Mouse (Mus musculus): Measurements from ENCODE around the gene Ints12. TPM values are rescaled to one million over a fixed set of nuclear protein-coding genes. Genes with fewer than 3 reads are reported as not detected.

Gene Ints12
- 25.7 TPM for polyA plus RNA-seq (2021)

DNA sequence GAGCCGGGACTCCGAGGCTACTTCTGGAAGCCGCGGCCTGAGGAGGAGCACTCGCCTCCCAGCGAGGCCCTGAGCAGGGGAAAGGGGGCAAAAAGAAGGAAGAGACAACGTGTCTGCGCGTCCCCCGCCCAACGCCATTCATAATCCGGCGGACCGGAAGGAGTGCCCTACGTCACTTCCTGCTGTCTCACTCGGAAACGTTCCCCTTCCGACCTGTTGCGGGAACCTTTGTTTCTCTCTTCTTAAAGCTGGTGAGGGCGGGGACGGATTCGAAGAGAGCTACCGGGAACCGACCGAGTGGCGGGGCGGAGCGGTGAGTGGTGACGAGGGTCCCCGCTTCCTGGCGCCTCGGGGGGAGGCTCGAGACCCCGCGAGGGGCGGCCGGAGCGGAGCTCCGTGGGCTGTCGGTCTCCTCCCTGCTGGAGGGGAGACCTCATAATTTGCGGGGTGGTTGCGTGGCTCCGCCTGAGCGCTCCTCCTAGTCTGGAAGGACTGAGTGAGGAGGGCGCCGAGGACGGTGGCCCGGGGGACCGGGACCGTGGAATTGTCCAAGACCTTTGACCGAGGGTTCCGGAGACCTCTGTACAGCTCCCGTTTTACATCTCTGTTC is at the start of gene Ints12, which contains the start of gene Gstcd:
Ints12 (plus strand) TSS at position 177 of the 610 bp plus-strand sequence.
Gstcd (minus strand) TSS at position 370 of the 610 bp plus-strand sequence.
- DNase-seq (ENCODE audit: low read depth, low spot score), result peak; percentile 93
- POLR2A ChIA-PET, result interaction anchor here (0.8 to 1.7 kb wide), 4 partner anchors 10 to 310 kb away, joined by 3 to 4 read pairs (median 3); no protein-coding TSS in a partner anchor
- ATAC-seq, result peak; percentile 92
- H3K27me3 ChIP-seq, result no peaks in the 10 kb centered on the region
- TF ChIP-seq CTCF (IDR thresholded peaks at IDR 0.05), result no peak
- in situ Hi-C loops (cut with MboI; ENCODE audit: low pct_unique_long_range_greater_than_20kb), result no loop called here
- CTCF ChIA-PET, result interaction anchor here (1.0 to 9.2 kb wide), 4 partner anchors 12 to 345 kb away, joined by 3 to 52 read pairs (median 3); no protein-coding TSS in a partner anchor

DNA sequence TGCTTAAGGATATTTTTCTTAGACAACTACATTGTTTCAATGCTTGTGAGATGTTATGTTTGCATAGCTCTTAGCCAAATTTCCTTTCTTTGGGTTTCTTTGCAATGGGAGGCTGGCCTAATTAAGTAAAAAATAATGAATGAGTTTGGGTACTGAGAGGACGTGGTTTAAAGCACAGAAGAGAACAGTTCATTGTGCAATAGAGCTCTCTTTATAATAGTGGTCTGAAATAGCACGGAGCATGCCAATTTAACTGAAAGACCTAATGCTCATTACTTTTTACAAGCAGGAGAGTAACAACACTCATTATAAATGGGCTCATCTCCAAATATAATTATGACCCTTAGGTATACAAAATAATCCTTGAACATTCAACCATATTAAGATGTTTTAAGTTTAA is 39.6 kb upstream of the Ints12 start:
- no peak for TF ChIP-seq CTCF (IDR thresholded peaks at IDR 0.05)
- in situ Hi-C loops (cut with MboI; ENCODE audit: low pct_unique_long_range_greater_than_20kb), result no loop called here
- ATAC-seq (no peak), DNase-seq (ENCODE audit: low read depth, low spot score) (no peak)
- ChIA-PET POLR2A (no interaction called here), CTCF (interaction anchor here (1.7 to 2.2 kb wide), 2 partner anchors 9 to 19 kb away, joined by 7 read pairs; no protein-coding TSS in a partner anchor)
- H3K27me3 ChIP-seq, result no peaks in the 10 kb centered on the region

DNA sequence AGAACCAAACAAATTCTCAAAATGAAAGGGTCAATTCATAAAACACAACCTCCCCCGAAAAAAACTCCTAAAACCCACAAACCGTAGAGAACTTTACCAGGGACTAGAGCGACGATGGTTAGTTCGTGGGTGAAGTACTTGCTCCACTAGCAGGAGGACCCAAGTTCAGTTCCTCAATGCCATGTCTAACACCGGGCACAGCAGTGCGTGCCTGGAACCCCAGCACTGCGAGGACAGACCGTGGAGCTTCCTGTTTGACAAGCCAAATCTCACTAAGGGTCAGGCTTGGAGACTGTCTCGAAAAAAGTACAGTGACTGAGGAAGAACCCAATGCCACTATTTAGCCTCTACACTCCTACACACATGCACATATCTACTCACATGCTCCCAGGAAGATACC is 16.1 kb upstream of the Ints12 start:
- POLR2A ChIA-PET, result interaction anchor here (0.9 kb wide), 1 partner anchor 16 kb away, joined by 4 read pairs; the partner anchor contains the start of genes Gstcd and Ints12
- TF ChIP-seq CTCF (IDR thresholded peaks at IDR 0.05), result no peak
- in situ Hi-C loops (cut with MboI; ENCODE audit: low pct_unique_long_range_greater_than_20kb), result loop anchor here (5.0 kb wide), 1 partner anchor 328 kb away; no protein-coding TSS in a partner anchor
- H3K27me3 ChIP-seq, result no peaks in the 10 kb centered on the region
- DNase-seq (ENCODE audit: low read depth, low spot score) (no peak), ATAC-seq (no peak)
- CTCF ChIA-PET, result no interaction called here

DNA sequence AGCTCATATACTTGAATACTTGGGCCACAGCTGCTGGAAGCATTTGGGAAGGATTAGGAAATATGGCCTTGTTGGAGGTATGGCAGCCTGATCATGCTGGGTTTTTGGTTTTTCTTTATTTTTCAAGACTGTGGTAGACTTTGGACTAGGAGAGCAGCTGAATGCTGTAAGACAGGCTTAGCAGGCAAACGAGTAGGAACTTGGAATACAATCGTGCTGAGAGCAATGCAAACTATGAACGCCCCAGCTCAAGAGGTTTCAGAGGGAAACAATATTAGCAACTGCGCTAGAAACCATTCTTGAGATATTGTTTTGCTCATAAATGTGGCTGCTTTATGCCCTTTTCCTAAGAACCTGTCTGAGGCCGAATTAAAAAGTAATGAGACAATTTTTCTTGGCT is 8.9 kb upstream of the Ints12 start:
- DNase-seq (ENCODE audit: low read depth, low spot score) (no peak), ATAC-seq (no peak)
- H3K27me3 ChIP-seq, result no peaks in the 10 kb centered on the region
- ChIA-PET CTCF (interaction anchor here (0.9 to 3.7 kb wide), 3 partner anchors 11 to 335 kb away, joined by 3 to 14 read pairs (median 3); no protein-coding TSS in a partner anchor), POLR2A (no interaction called here)
- TF ChIP-seq CTCF (IDR thresholded peaks at IDR 0.05), result no peak
- in situ Hi-C loops (cut with MboI; ENCODE audit: low pct_unique_long_range_greater_than_20kb), result no loop called here

DNA sequence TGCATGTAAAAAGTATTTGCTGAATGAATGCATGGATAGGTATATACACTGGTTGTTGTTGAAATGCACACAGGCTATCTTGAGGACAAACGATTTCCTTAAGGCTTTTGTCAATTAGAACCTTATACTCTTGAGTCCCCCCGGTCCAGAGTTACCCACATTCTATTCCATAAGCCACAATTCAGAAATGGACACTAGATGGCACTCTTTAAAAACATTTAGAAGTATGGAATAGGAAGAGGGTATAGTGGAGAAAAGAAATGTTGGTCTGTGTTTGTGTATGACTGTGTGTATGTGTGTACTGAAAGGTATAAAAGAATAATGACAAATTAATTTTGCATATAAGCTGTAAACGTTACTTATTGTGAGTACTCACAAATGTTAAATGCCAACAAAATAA is 5.8 kb upstream of the Ints12 start:
- in situ Hi-C loops (cut with MboI; ENCODE audit: low pct_unique_long_range_greater_than_20kb), result no loop called here
- TF ChIP-seq CTCF (IDR thresholded peaks at IDR 0.05), result peak; percentile 64
- ChIA-PET CTCF (interaction anchor here (0.6 to 2.5 kb wide), 16 partner anchors 8 to 362 kb away, joined by 3 to 10 read pairs (median 3); no protein-coding TSS in a partner anchor), POLR2A (no interaction called here)
- H3K27me3 ChIP-seq, result no peaks in the 10 kb centered on the region
- peak; percentile 86 for ATAC-seq
- peak; percentile 20 for DNase-seq (ENCODE audit: low read depth, low spot score)

DNA sequence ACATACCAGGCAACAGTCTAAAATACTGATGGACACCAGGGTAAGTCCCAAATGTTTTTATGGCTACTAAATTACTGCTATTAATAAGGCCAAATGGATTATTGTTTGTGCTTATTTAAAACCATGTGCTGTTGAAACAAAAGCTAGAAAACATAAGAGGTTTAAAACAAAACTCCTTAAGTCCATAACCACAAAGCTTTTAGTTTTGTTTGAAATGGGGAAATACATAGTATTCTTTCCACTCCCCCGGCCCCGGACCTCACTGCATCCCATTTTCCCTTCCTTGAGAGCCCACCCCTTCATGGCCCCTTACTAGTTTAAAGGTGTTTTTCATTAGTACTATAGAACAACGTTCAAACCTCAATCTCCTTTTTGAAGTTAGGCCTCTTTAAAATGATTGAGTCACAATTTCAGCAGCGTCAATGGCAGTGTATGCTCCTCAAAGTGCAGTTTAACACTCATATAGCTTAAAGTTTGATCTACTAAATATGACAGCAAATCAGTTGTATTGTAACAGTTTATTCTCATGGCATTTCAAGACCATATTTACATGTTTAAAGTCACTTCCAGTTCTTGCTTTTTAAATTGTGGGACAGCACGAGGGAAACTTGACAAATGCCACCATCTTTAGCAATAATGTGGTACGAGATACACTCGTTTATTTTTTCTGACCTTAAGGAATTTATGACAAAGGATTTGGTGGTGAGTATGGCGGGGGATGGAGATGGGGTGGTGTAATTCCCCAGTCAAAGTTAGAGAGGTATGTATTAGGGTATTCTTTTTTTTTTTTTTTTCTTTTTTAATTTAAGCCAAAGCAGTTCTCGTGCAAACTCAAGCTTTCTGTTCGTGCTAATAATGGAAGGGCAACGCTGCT is 1.2 kb upstream of the Ints12 start:
- no peaks in the 10 kb centered on the region for H3K27me3 ChIP-seq
- no peak for ATAC-seq
- TF ChIP-seq CTCF (IDR thresholded peaks at IDR 0.05), result no peak

DNA sequence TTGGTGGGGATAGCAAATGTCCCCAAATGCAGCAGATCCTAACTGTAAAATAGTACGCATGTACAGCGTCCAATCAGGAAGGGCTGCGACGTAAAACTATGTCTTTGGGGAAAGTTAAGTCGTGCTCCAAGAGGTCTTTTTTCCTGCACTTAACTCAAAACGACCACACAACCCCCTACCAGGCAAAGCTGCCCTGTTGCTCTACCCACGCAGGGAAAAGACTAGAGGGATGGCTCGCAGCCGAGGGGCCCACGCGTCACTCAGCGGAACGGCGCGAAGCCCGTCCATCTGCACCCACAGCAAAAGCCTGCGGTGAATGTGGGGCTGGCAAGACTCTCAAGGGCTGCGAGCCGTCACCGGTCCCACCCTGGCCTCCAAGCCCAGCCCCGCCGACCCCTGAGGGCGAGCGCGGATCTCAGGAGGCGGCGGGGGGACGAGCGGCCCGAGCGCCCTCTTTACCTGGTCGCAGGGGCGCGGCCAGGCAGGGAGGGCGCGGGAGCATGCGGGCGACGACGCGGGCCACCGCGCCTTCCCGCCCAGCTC is 448 bp upstream of the Ints12 start:
- TF ChIP-seq CTCF (IDR thresholded peaks at IDR 0.05), result no peak
- H3K27me3 ChIP-seq, result no peaks in the 10 kb centered on the region
- POLR2A ChIA-PET, result interaction anchor here (0.6 to 1.7 kb wide), 4 partner anchors 9 to 77 kb away, joined by 3 to 4 read pairs (median 3); no protein-coding TSS in a partner anchor
- CTCF ChIA-PET, result interaction anchor here (1.0 to 9.2 kb wide), 4 partner anchors 10 to 345 kb away, joined by 3 to 52 read pairs (median 4); no protein-coding TSS in a partner anchor
- DNase-seq (ENCODE audit: low read depth, low spot score), result no peak
- ATAC-seq, result peak; percentile 70
- in situ Hi-C loops (cut with MboI; ENCODE audit: low pct_unique_long_range_greater_than_20kb), result no loop called here

More for the DNA sequence above, 1.2 kb upstream of the Ints12 start:
- POLR2A ChIA-PET, result interaction anchor here (0.6 to 1.7 kb wide), 3 partner anchors 16 to 1017 kb away, joined by 3 read pairs; no protein-coding TSS in a partner anchor
- CTCF ChIA-PET, result interaction anchor here (1.1 to 9.2 kb wide), 7 partner anchors 10 to 344 kb away, joined by 3 to 52 read pairs (median 4); no protein-coding TSS in a partner anchor
- DNase-seq (ENCODE audit: low read depth, low spot score), result no peak
- in situ Hi-C loops (cut with MboI; ENCODE audit: low pct_unique_long_range_greater_than_20kb), result no loop called here

DNA sequence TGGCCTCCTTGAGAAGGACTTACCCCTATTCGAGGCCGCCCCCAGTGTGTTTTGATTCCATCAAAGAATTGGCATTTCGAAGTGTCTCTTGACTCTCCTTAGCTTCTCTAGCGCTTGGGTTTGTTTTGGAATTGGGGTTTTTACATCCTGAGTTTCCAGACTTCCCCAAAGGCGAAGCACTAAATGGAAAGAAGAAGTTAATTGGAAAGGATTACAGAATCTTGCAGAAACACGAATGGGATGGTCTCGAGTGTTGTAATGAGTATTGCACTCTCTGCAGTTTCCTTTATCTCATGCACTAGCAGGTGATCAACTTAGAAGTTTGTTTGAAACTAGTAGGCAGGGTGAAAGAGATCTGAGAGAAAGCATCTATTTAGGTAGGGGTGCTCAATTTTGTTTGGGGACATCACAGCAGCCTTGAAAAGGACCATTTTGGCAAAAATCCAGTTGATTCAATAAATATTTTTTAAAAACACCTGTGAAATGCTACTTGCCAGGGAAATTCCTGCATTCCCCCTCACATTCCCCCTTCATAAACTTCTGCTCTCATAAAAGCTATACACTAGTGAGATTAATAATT is 724 bp downstream of the Ints12 start:
- ChIA-PET CTCF (interaction anchor here (1.0 to 9.2 kb wide), 4 partner anchors 12 to 346 kb away, joined by 3 to 52 read pairs (median 3); no protein-coding TSS in a partner anchor), POLR2A (interaction anchor here (0.8 to 1.3 kb wide), 3 partner anchors 10 to 311 kb away, joined by 3 to 4 read pairs (median 3); no protein-coding TSS in a partner anchor)
- in situ Hi-C loops (cut with MboI; ENCODE audit: low pct_unique_long_range_greater_than_20kb), result no loop called here
- ATAC-seq (no peak), DNase-seq (ENCODE audit: low read depth, low spot score) (no peak)
- TF ChIP-seq CTCF (IDR thresholded peaks at IDR 0.05), result no peak
- H3K27me3 ChIP-seq, result no peaks in the 10 kb centered on the region

DNA sequence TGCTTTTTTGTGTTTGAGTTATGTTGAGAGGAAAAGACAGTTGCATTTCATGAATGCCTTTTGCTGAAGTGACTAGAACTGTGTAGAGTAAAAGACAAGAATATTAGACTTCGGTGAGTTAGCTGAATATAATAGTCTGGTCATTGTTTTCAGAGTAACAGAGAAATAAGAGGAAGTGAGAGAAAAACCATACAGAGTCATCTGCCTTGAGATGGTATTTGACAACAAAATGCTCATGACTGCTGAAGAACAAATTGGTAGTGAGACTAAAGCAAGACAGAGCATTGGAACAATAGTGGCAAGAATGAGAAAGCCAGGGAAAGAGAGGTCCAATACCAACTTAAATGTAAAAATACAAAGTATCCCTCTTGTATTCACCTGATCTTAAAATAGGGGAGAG is 1.3 kb downstream of the Ints12 start:
- in situ Hi-C loops (cut with MboI; ENCODE audit: low pct_unique_long_range_greater_than_20kb), result no loop called here

More for the DNA sequence above, 1.3 kb downstream of the Ints12 start:
- ChIA-PET CTCF (interaction anchor here (1.1 to 9.2 kb wide), 2 partner anchors 224 to 347 kb away, joined by 3 to 52 read pairs; no protein-coding TSS in a partner anchor), POLR2A (no interaction called here)
- TF ChIP-seq CTCF (IDR thresholded peaks at IDR 0.05), result no peak
- no peaks in the 10 kb centered on the region for H3K27me3 ChIP-seq
- DNase-seq (ENCODE audit: low read depth, low spot score) (no peak), ATAC-seq (no peak)
